Mouse (Mus musculus) MN1 (cell line): Measurements from ENCODE around the gene Ltf.

ENCODE experiments used
- DNase-seq: peaks from one replicate; pipeline ENCODE4 v3.0.0-alpha.2; 2016; ENCODE audit warnings: low spot score

Ltf gene

DNA sequence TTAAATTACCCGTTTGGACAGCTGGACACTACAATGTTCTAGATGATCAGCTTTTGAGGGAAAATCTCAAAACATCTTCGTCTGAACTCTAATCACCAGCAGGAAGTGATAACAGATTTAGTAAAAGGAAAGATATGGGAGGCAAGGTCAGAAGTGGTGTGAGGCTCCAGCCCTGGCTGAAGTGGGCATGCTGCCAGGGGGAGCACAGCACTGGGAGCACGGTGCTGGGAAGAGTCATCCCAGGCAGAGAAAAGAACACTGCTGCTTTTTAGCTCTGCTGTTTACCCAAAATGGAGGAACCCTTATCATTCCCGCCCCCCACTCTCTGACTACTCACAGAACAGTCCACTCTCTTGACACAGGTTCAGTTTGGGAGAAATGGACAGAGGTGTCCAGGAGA, 20.9 kb downstream of the Ltf start:
- DNase-seq = no peak

DNA sequence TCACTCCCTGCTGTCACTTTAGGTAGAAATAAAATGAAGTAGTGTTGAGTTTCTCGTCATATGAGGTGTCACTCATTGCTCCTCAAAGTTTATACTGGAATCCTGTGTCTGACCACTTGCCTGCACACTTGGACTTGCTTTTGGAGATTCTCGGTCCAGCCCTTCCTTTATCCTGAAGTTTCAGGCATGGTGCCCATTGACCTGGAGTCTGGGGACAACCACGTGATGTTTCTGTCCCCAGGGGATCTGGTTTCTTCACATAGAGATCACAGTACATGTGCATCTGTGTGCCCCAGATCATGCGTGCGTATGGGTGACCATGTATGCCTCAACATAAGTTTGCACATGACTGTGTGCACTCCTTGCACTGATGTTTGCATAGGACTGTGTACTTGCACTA, 23.2 kb downstream of the Ltf start:
- DNase-seq = no peak

DNA sequence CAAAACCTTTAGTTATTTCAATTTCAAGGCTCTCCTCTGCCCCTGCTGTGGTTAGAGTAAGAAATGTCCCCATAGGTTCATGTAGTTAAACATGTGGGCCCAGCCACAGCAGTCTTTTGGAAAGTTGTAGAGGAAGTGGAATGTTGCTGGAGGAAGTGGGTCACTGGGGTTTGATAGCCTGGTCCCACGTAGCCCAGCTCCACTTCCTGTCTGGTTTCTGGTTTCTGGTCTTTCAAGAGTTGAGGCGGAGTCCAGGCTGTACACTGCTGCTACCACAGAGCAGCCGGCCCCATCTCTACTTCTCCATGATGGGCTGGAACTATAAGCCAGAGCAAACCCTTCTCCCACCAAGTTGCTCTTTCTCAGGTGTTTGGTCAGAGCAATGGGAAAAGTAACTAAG, 27.2 kb downstream of the Ltf start:
- no peak for DNase-seq

DNA sequence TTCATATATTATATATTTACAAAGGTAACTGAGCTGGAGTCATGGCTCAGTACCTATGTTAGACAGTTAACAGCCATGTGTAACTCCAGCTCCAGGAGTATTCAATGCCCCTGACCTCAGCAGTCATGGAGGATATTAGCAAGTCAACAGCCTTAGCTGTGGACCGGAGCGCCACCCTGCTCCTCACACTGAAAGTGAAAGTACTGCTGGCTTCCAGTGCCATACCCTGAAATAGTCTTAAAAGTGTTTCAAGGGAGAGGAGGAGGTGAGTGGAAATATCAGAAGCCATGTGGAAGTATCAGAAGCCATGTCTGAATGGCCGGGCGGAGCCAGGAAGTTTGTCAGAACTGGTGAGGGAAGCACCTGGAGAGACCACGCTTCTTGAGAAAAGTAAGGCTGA, 28.2 kb downstream of the Ltf start:
- DNase-seq = no peak

DNA sequence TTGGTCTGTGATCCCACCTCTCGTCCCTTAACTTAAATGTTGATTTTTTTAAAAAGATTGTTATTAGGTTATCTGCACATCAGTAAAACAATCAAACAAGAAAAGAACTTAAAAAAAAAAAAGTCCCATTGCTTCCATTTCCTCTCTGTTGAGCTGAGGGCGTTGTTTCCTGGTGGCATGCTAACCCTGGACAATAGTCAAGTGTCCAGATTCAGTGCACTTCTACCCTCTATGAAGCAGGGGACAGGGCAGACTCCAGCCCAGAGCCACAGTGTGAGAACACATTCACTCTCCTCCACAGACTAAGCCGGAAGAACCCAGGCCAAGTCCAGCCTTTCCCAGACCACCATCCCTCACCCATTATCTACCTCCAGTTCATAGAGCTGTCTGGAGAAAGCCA, 29.4 kb downstream of the Ltf start:
- no peak for DNase-seq

DNA sequence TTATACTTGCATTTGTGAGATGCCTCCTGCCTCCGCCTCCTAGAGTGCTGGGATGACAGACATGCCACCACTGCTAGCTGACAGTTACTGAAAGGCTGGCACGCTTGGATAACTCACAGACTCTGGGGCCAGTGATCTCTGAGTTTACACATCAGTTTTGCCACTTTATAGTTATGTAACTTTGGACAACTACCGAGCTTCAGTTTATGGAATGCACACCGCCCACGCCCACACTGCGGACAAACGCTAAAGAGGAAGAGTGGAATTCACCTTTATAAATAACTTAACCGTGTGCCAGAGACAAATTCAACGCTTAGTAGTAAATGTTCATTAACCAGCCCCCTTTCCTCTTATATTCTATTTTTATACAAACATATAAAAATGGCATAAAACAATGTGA, 35.9 kb downstream of the Ltf start:
- no peak for DNase-seq

DNA sequence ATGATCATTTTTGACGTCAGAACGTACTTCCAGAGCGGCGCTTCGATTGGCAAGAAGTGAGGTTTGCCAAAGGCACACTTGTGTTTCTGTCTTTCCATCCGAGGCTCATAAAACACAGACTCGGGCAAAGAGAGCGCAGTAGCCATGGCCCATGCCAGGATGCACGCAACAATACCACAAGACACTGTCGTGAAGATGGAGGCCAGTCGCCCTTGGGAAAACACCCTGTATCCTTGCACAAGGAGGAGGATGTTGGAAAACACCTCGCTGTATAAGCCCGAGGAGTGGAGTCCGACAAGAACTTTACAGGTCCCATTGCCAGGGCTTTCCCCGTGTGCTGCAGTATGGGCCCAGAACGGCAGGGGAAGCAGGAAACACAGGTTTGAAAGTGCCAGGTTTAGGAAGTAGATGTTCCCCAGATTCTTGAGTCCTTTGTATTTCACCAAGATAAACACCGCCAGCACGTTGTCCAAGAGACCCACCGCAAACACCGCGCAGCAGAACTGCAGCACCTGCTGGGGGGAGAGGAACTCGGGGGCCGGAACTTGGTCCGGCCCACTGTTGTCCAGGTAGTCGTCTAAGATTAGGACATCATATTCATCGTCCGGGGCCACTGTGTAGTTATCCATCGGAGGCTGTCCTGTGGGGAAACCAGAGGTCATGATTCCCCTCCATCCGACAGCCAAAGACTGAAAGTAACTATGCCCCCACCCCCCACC, 36.9 kb downstream of the Ltf start:
- no peak for DNase-seq

DNA sequence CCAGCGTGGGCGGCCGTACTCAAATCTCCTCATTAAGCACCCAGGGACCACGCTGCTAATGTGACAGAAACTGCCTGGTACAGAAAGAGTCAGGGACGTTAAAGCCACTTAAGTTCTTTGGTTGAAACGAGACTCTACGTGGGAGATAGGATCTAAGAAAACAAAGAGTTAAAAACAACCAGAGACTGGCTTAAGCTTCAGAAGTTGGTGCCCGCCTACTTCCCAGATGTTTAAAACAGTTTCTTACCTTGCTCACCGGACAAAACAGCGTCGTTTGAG, 37.4 kb downstream of the Ltf start:
- no peak for DNase-seq

DNA sequence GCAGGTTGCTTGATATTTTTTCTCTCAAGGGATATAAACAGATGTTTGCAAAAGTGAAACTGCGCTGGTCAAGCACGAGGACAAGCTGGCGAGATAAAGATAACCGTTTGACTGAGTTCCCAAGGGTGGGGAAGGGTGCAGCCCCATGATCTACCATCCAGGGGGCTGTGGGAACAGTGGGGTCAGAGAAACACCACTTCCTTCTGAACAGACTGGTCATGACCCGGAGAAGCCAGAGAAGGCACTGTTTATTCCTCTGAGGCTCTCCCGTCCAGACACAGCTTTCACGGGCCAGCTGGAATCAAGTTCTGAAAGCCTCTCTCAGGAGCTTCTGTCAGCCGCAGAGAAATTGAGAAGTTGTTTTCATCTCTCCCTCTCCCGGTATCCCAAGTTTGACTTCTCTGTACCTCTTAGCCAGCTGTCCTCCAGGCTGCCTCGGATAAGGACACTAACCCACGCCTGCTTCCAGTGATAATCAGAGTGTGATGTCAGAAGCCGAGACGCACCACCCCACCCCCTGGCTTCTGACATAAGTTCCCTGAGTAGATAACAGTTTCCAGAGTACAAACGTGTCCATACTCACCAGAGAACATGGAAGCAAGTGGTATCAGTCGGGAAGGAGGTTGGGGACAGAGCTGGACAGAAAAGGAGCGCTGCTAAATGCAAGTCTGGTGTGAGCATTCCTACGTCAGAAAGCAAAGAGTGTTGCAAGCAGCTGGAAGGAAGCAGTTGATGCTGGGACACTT, 37.9 kb downstream of the Ltf start, which contains the start of gene Ccrl2:
Gene Ccrl2 (minus strand): TSS at position 722 of the 746 bp plus-strand sequence.
- DNase-seq = peak; percentile 21

DNA sequence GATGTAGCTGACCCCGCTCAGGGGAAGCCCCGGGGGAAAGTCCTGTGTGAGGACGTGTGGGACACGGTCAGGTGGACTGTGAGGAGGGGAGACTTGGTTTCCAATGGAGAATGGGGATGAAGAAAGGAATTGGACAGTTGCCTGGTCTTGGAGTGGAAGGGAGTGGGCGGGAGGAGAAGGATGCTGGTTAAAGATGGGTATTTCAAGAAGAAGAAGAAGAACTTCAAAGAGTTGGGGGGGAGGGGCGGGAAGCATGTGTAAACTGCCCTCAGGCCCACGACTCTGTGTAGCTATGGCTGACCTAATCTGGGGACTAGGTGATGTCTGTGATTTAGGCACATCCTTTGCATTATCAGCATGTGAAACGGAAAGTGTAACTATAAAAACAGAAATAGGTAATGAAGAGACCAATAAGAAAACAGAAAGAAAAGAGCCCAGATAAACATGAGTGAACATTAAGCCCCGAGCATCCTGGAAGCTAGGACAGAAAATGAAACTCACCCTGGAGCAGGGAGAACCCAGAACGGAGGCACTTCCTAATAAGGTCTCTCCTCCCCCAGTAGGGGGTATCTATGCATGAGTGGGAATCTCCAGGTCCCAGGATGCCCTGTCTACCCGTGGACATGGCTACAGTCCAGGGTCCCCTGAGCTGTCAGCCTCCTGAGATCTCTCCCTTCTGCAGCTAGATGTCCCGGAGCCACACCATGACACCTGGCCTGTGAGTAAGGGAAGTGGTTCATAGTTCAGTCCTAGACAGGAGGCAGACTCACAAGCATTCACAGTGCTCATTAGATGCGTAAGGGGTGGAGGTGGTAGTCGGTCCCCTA, 38.7 kb downstream of the Ltf start:
- no peak for DNase-seq

DNA sequence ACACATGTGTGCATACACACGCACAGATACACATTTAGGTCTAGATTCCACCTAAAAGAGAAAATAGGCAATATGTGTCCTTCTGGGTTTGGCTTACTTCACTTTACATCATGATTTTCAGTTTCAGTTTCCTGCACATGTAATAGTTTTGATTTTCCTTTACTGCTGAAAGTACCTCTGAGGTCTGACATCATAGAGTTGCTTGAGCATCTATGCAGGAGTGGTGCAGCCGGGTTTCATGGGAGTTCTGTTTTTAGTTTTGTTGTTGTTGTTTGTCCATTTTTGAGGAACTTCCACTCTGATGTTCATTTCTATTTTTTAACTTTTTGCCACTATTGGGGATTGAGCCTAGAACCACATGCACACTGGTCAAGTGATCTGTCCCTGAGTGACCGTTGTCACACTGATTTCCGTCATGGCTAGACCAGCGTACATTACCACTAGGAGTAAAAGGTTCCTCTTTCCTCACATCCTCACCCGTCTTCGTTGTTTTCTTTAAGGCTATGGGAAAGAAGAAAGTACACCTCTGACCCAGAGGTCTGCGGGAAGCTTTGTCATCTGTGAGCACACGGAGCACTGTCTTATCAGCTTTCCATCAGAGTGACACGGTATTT, 40.0 kb downstream of the Ltf start:
- no peak for DNase-seq

DNA sequence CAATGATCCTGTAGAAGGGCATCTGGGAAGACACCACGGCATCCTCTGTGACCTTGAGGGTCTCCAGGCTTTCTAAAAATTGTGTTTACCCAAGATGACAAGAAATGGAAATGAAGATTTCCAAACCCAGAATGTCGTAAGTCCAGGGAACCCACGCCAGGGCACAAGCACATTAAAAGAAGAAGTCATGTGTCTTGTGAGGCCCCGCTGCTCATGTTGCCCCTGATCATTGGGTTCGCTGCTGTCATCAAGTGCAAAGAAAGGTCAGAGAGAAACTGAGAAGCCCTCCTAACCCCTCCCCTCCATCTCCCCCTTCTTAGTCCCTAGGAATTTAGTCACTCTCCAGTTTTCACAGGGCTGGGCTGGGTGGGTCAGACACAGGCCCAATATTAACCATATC, 43.8 kb downstream of the Ltf start:
- DNase-seq = no peak

DNA sequence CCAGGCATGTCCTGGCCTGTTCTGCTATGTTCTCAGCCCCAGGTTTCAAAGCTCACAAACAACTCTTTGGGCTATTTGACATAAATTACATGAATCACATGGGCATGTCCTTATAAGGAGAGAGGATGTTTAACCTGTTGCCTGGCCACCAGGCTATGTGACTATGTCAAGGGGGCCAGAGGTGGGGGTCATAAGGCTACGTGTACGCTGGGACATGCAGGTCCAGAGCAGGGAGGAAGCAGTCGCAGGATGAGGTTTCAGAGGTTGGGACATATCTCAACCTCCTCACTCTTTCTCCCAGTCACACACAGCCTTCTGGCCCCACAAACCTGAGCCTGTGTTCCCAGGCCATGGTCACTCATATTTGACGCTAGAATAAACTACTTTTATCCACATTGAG, 48.0 kb downstream of the Ltf start:
- DNase-seq = no peak

DNA sequence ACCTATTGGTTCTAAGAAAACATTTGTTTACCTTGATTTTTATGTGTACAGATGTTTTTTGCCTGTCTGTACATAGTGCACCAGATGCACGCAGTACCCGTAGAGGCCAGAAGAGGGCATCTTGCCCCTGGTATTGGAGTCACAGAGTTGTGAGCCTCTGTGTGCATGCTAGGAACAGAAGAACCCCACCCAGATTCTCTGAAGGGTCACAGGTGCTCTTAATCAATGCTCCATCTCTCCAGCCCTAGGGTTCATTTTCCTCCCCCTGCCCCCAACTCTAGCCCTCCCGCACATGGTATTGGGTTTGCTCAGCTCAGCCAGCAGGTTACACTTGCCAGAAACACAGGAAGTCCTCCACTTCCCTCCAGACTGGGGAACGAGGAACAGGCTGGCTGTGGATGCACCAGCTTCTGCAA, 51.5 kb downstream of the Ltf start:
- DNase-seq = peak; percentile 30

DNA sequence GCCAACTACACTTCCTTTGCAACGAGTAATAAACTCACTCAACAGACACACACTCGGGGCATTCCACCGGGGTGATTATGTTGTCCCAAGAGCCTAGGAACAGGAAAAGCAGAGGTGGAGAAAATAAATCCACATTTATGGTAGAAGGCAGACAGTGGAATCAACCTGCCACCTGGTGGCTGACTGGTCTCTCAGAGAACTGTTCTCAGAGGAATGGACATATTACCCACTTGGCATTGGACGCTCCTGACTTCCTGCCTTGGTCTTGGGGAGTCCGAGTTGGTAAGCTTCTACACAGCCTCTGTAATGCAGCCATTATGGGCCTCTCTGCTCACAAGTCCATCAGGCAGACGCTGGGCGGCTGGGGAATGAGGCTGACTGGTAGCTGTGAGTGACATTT, 53.1 kb downstream of the Ltf start:
- no peak for DNase-seq

DNA sequence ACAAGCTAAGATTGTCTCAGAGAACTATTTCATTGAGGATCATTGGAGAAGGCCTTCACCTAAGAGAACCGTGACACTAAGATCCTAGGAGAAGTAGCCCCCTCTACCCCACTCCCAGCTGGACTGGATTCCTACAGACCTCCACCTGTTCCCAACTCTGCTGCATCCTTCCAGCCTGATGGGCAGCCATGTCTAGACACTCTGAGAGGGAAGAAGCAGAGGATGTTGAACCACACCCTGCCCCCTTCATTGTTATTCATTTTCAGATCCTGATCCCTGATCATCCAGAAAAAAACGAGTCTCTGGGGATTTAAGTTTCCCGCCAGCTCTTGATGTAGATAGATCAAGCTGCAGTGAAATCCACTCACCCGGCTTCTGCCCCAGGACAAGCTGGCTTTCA, 53.9 kb downstream of the Ltf start:
- DNase-seq = no peak

DNA sequence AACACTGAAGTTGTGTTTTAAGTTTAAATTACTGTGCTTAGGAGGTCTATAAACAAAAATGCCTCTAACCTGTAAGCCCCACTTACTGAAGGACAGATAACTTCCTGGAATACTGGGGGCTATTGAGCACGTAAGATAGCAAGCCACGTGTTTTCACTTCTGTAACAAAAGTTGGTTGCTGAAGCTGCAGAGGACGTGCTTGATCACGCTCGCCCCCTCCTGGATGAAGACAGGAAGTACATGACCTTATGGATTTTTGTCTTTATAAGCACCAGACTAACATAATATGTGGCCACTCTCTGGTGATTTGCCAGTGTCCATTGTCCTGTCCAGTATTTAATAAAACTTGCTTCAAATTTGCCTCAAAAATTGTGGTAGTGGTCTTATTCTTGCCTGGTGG, 58.7 kb downstream of the Ltf start:
- peak; percentile 43 for DNase-seq

DNA sequence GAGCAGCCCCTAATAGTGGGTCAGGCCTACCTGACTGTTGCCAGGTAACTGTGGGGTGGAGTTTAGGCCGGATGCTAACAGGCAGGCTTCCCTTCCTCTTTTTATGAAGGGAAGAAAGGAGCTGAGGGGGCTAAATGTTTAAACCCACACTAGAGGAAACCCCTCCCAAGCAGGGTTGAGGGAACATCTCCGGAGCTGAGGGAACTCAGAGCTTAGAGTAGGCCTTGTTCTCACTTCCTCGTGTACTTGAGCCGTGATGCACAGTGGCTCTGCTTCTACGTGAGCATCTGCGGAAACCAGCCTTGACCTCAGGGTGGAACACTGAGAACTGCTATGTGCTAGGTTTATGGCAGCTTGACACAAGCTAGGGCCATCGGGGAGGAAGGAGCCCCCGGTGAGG, 61.7 kb downstream of the Ltf start:
- DNase-seq = no peak

DNA sequence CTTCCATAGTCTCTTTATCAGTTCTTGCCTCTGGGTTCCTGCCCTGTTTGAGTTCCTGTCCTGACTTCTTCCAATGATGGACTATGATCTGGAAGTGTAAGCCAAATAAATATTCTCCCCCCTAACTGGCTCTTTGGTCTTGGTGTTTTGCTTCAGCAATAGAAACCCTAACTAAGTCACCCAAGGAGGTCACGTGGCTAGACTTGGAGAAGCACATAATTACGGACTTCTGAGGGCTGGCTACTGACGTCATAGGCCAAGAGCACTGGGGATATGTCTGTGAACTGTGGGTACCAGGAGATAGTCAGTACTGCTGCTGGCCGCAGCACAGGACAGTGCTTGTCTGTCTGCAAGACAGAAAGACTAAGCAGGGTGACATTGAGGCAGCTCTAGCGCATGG, 62.7 kb downstream of the Ltf start:
- DNase-seq = no peak

DNA sequence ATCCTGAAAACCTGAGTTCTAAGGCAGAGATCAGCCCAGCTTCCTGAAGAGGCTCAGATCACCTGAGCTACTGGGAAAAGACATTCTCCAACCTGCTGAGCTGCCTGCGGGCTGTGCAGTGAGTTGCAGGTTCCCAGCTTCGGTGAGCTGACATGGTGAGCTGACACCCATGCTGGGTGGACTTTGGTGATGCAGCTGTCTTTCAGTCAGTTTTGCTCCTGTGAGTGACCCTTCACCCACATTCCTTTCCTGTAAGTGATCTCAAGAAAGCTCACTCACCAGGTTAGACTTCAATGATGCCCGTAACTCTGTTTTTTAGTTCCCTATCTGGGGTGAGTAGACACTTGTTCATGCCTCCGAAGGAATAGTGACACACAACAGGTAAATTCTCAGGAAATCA, 66.3 kb downstream of the Ltf start:
- no peak for DNase-seq

DNA sequence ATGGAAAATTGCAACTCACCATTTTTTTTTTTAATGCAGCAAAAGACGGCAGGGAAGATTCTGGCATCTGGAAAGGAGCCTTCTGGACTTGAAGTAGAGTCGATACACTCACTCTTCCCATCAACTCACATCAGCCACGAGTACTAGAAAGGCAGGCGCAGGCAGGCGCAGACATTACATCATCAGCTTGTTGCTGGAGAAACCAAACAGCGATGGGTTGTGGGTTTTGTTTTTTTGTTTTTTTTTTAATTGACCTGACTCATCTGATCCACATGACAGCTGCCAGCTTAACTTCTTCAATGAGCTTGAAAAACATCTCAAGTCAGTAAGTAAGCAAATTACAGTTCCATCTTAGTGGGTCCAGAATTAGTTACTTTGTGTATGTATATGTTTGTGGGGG, 67.1 kb downstream of the Ltf start:
- DNase-seq = peak; percentile 82

DNA sequence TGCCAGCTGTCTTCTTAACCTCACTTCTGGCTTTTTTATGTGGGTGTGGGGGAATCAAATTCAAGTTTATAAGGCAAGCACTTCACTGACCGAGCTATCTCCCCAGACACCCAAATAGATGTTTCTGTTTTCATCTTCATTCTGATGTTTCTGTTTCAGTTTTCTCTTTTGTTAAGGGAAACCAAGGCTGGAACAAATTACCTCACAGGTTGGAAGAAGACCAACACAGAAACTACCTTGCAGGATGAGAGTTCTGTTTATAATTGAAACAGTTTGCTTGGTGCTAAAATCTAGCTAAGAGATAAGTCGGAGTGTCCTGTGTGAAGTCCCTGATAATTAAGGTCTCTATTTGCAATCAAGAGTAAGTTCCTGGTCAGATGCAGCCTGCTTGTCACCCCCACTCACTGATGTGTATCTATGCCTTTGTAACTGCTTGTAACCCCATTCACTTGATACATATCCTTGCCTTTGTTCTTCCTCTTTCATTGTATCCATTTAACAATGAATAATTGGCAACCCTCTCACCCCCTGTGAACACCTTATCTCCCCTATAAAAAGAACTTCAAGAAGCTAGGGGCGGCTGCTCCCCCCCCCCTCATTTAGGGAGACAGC, 68.0 kb downstream of the Ltf start:
- DNase-seq = no peak
